Mouse (Mus musculus): ENCODE data around the gene Rdh11. TPM values are rescaled to one million over a fixed set of nuclear protein-coding genes. Genes with fewer than 3 reads are reported as not detected.
A peak's percentile ranks its signal among the peaks of the same experiment; 100 is the strongest.

The Rdh11 gene
- total and polyA plus RNA-seq, 3 experiments = 1.6 to 3.2 (median 2.3) TPM

- Histone ChIP-seq H3K4me1 (ENCODE audit: control insufficient read depth, insufficient read depth, low read length) (peaks cover 3% of the 10 kb centered on the region), H3K27me3 (ENCODE audit: control insufficient read depth, insufficient read depth, low read length) (no peaks in the 10 kb centered on the region), H3K36me3 (ENCODE audit: control insufficient read depth, insufficient read depth, low read length) (peaks cover 8% of the 10 kb centered on the region), H3K27ac (no peak overlapping the region), H3K9ac (ENCODE audit: low read depth, low read length) (no peak overlapping the region), H3K79me2 (replicated peaks; ENCODE audit: control insufficient read depth, insufficient read depth, low read length) (peaks cover 4% of the 10 kb centered on the region; the same call in 1 of the 2 replicates), H3K4me3 (no peak overlapping the region)
- intact Hi-C loops (cut with DNase I) = no loop called here
- DNase-seq = no peak
- 58% methylated on average over 5 of the region's 5 CpGs for WGBS
- TF ChIP-seq CTCF (IDR thresholded peaks at IDR 0.05) = peak; percentile 16; the same call in 1 of the 2 replicates
- no peak for TF ChIP-seq POLR2A (IDR thresholded peaks at IDR 0.05; ENCODE audit: insufficient read depth, low read depth, low read length)
Observed at GRCm38 (mm10) chr12:79173721-79174120, 18.4 kb downstream of the Rdh11 start.

DNA sequence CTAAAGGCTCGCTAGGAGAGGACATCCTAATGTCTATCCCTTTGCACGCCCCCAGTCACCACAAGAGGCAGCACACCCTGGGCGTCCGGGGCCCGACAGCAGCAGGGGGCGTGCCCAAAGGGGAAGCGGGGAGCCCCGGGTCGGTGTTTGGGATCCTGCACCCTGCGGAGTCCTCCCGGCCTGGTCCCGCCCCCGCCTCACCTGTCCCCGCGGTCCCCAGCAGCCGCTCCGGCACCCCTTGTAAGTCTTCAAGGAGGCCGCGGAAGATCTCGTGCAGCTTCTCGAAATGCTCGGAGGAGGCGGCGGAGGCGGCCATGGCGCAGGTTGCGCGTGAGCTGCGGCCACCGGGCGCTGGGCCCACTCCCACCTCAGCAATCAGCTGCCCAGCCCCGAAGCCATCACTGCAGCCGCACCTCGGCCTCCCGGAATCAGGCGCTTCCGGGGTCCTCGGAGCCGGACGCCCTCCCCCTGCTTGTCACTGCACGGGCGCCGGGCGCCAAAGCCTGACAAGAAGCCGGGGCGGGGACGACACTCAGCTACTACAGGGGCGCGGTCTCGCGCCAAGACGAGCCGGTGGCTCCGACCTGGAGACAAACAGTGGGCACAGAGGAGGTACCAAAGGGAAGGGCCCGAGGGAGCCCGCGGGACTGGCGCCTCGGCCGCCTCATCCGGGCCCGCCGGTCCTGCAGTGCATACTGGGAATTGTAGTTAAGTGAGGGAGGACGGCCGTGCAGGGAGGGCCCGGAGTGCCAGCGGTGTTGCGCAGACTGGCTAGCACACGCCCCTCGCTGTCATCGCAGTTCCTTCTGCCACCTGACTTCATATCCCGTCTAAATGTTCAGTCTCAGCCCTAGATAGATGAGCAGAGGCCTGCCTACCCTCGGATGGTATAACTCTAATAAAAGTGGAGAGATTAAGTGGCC is 19.8 kb downstream of the Rdh11 start, which contains the start of gene Vti1b:
TSS of gene Vti1b (minus strand) at position 649 of the 923 bp plus-strand sequence.
- TF ChIP-seq EP300 (IDR thresholded peaks at IDR 0.05; ENCODE audit: insufficient read depth, low read depth, low read length) = 0 out of 2 replicates have a peak, but pooled peaks have one; percentile 35
- peak; percentile 87 for TF ChIP-seq POLR2A (IDR thresholded peaks at IDR 0.05; ENCODE audit: insufficient read depth, low read depth, low read length)
- peak; percentile 80 for TF ChIP-seq CTCF (IDR thresholded peaks at IDR 0.05)
- Histone ChIP-seq H3K27me3 (ENCODE audit: control insufficient read depth, insufficient read depth, low read length) (no peaks in the 10 kb centered on the region), H3K36me3 (ENCODE audit: control insufficient read depth, insufficient read depth, low read length) (peaks cover 8% of the 10 kb centered on the region), H3K9ac (ENCODE audit: low read depth, low read length) (peak within 1 kb of the TSS; percentile 74), H3K27ac (peak within 1 kb of the TSS; percentile 100), H3K79me2 (replicated peaks; ENCODE audit: control insufficient read depth, insufficient read depth, low read length) (peaks cover 5% of the 10 kb centered on the region; the same call in 1 of the 2 replicates), H3K4me1 (ENCODE audit: control insufficient read depth, insufficient read depth, low read length) (peaks cover 3% of the 10 kb centered on the region), H3K4me3 (peak within 1 kb of the TSS; percentile 89)
- WGBS = under 1% methylated on average over 73 of the region's 73 CpGs
- peak; percentile 95 to 96 for DNase-seq
- intact Hi-C loops (cut with DNase I) = no loop called here

DNA sequence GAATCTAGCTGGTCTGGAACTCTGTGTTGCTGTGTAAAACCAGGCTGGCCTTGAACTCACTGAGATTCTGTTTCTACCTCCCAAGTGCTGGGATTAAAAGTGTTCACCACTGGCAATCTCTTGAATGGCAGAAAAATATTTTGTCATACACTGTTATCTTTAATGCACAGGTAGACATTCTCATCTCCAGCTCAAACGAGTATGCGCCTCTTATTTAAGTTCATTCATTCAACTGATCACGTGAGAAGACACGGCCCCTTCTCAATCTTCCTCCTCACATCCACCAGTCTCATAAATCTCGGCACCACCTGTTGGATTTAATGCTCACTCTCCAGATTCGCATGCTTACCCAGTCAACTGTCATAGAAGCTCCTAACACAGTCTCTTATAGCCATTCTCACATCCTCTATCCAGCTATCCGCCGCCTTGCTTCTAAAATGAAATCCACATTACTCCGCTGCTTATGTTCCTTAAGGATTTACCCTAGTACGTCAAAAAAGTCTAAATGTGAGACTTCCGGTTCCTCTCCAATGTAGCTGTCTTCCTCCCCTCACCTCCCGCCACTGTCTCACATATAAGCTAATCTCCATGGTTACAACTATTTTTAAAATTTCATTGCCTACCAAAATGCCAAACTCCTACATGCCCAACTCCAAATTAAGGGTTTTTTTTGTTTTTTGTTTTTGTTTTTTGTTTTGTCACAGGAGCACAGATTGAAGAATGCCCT is 20.7 kb downstream of the Rdh11 start:
- 26% methylated on average over 12 of the region's 12 CpGs for WGBS
- DNase-seq = no peak
- intact Hi-C loops (cut with DNase I) = no loop called here
- Histone ChIP-seq H3K4me3 (peak overlapping the region; percentile 89), H3K27ac (peak overlapping the region; percentile 100), H3K79me2 (replicated peaks; ENCODE audit: control insufficient read depth, insufficient read depth, low read length) (peaks cover 5% of the 10 kb centered on the region; the same call in 1 of the 2 replicates), H3K9ac (ENCODE audit: low read depth, low read length) (peak overlapping the region; percentile 48), H3K27me3 (ENCODE audit: control insufficient read depth, insufficient read depth, low read length) (no peaks in the 10 kb centered on the region), H3K36me3 (ENCODE audit: control insufficient read depth, insufficient read depth, low read length) (peaks cover 8% of the 10 kb centered on the region), H3K4me1 (ENCODE audit: control insufficient read depth, insufficient read depth, low read length) (peaks cover 3% of the 10 kb centered on the region)
- no peak for TF ChIP-seq EP300 (IDR thresholded peaks at IDR 0.05; ENCODE audit: insufficient read depth, low read depth, low read length)
- TF ChIP-seq POLR2A (IDR thresholded peaks at IDR 0.05; ENCODE audit: insufficient read depth, low read depth, low read length) = no peak
- no peak for TF ChIP-seq CTCF (IDR thresholded peaks at IDR 0.05)

DNA sequence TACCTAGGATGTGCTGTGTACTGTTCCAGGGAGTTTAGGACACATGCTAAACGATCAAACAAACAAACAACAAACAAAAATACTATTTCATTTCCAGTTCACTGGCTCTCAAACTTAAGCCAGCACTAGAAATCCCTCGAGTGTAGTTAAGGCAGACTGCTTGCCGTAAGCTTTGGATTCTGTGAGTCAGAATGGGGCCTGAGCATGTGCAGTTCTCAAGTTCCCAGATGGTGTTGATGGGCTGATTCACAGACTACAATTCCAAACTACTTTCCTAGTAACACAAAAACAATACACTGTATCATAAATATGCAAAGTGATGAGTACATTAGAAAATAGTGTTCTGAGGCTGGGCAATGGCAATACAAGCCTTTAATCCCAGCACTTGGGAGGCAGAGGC is 21.7 kb downstream of the Rdh11 start:
- H3K27ac ChIP-seq = no peak overlapping the region
- no peak for DNase-seq
- TF ChIP-seq POLR2A (IDR thresholded peaks at IDR 0.05; ENCODE audit: insufficient read depth, low read depth, low read length) = no peak
- TF ChIP-seq CTCF (IDR thresholded peaks at IDR 0.05) = no peak
- no peak for TF ChIP-seq EP300 (IDR thresholded peaks at IDR 0.05; ENCODE audit: insufficient read depth, low read depth, low read length)
- no peak overlapping the region for H3K9ac ChIP-seq (ENCODE audit: low read depth, low read length)
- intact Hi-C loops (cut with DNase I) = no loop called here
- peaks cover 3% of the 10 kb centered on the region for H3K4me1 ChIP-seq (ENCODE audit: control insufficient read depth, insufficient read depth, low read length)
- no peaks in the 10 kb centered on the region for H3K27me3 ChIP-seq (ENCODE audit: control insufficient read depth, insufficient read depth, low read length)
- 59% methylated on average over 3 of the region's 3 CpGs for WGBS
- peaks cover 8% of the 10 kb centered on the region for H3K36me3 ChIP-seq (ENCODE audit: control insufficient read depth, insufficient read depth, low read length)
- no peak overlapping the region for H3K4me3 ChIP-seq
- peaks cover 5% of the 10 kb centered on the region; the same call in 1 of the 2 replicates for H3K79me2 ChIP-seq (replicated peaks; ENCODE audit: control insufficient read depth, insufficient read depth, low read length)

DNA sequence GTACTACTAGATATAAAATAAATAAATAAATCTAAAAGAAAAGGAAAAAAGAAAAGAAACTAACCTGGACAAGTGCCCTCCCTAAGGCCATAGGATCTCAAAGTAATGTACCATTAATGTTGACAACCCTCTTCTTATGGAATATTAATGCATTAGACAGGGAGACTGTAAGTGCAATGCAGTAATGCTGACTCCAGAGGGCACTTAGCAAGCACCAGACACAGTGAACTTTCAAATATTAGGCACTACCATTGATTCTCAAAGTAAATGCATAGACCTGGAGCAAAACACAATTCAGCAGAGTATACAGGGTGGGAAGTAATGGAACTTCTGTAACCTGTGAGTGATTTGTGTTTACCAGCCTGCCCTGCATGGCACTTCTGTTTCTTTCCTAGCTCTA is 22.9 kb downstream of the Rdh11 start:
- intact Hi-C loops (cut with DNase I) = no loop called here
- no peak for DNase-seq
- peaks cover 3% of the 10 kb centered on the region for H3K4me1 ChIP-seq (ENCODE audit: control insufficient read depth, insufficient read depth, low read length)

More for the DNA sequence above, 22.9 kb downstream of the Rdh11 start:
- Histone ChIP-seq H3K79me2 (replicated peaks; ENCODE audit: control insufficient read depth, insufficient read depth, low read length) (peaks cover 5% of the 10 kb centered on the region; the same call in 1 of the 2 replicates), H3K9ac (ENCODE audit: low read depth, low read length) (no peak overlapping the region), H3K4me3 (no peak overlapping the region), H3K27ac (no peak overlapping the region), H3K27me3 (ENCODE audit: control insufficient read depth, insufficient read depth, low read length) (no peaks in the 10 kb centered on the region), H3K36me3 (ENCODE audit: control insufficient read depth, insufficient read depth, low read length) (peaks cover 9% of the 10 kb centered on the region)
- TF ChIP-seq POLR2A (IDR thresholded peaks at IDR 0.05; ENCODE audit: insufficient read depth, low read depth, low read length) (no peak), CTCF (IDR thresholded peaks at IDR 0.05) (no peak), EP300 (IDR thresholded peaks at IDR 0.05; ENCODE audit: insufficient read depth, low read depth, low read length) (no peak)

Data from heart, adult 2 months (tissue).